Mouse (Mus musculus) lung, embryonic 14.5 days (tissue): ENCODE results near the gene Rac2. TPM values are rescaled to one million over a fixed set of nuclear protein-coding genes. Genes with fewer than 3 reads are reported as not detected.

Source experiments
- ATAC-seq: fragments of 200-750 bp; cut with Nextera tagmentation; 2 replicates; pipeline ENCODE4 v1.8.0; 2017; ENCODE audit warnings: mild to moderate bottlenecking, moderate TSS enrichment, moderate library complexity; ENCODE audit not compliant: insufficient read depth
- DNase-seq: peaks from one replicate; pipeline ENCODE4 v3.0.0-alpha.2; 2015
- H3K27ac ChIP-seq: fragments of 300-500 bp; sonication (generic); 2 replicates; pipeline ENCODE4 v1.5.1; 2014; ENCODE audit warnings: low read depth, mild to moderate bottlenecking, moderate library complexity
- H3K27me3 ChIP-seq: fragments of 300-500 bp; sonication (generic); 2 replicates; pipeline ENCODE4 v1.6.1; 2014; ENCODE audit warnings: low read length, control low read depth; ENCODE audit not compliant: insufficient read depth
- H3K36me3 ChIP-seq: fragments of 300-500 bp; sonication (generic); 2 replicates; pipeline ENCODE4 v1.6.1; 2014; ENCODE audit warnings: control low read depth; ENCODE audit not compliant: insufficient read depth
- H3K4me1 ChIP-seq: fragments of 300-500 bp; sonication (generic); 2 replicates; pipeline ENCODE4 v1.6.1; 2014; ENCODE audit warnings: antibody characterized with exemption, control low read depth; ENCODE audit not compliant: insufficient read depth
- H3K4me2 ChIP-seq: fragments of 300-500 bp; sonication (generic); 2 replicates; pipeline ENCODE4 v1.6.1; 2014; ENCODE audit warnings: mild to moderate bottlenecking
- H3K4me3 ChIP-seq: fragments of 300-500 bp; sonication (generic); 2 replicates; pipeline ENCODE4 v1.5.1; 2014; ENCODE audit warnings: low read depth, low read length
- H3K9ac ChIP-seq: fragments of 300-500 bp; sonication (generic); 2 replicates; pipeline ENCODE4 v1.6.1; 2014
- H3K9me3 ChIP-seq: fragments of 300-500 bp; sonication (generic); 2 replicates; pipeline ENCODE4 v1.6.1; 2016; ENCODE audit warnings: low read depth, low read length, control low read depth
- CTCF ChIP-seq: IDR thresholded peaks from 2 replicates; pipeline ENCODE4 v1.5.1; 2016; ENCODE audit warnings: antibody characterized with exemption, low read depth
- WGBS: fragments of 180-500 bp; shearing (Covaris S2); extraction: QIAGEN DNeasy Blood & Tissue Kit; methylation state at CpG from one replicate; pipeline ENCODE4 v1.1.7; 2014; 5-methylcytosine and 5-hydroxymethylcytosine counted together
- polyA plus RNA-seq: library from polyadenylated mRNA; unstranded; fragments of >200 nt; fragmentation: Nextera tagmentation; extraction: Ambion mirVana; gene quantifications from 2 replicates; pipeline ENCODE4 v1.2.1, GENCODE M21; 2014

Gene Rac2
- 12.2 and 16.2 TPM in 2 replicates for polyA plus RNA-seq

GRCm38 (mm10) chr15:78572658-78573397 lies at the start of gene Rac2:
Rac2 (minus strand) TSS chr15:78572783.
- no peak for ATAC-seq
- Histone ChIP-seq H3K9ac (no peak within 1 kb of the TSS; the same call in 1 of the 2 replicates), H3K4me2 (no peak within 1 kb of the TSS), H3K9me3 (no peaks in the 10 kb centered on the region), H3K4me3 (peak within 1 kb of the TSS; percentile 6; the same call in 1 of the 2 replicates), H3K27ac (peak within 1 kb of the TSS; percentile 30; the same call in 1 of the 2 replicates), H3K36me3 (no peaks in the 10 kb centered on the region), H3K27me3 (no peaks in the 10 kb centered on the region), H3K4me1 (no peaks in the 10 kb centered on the region)
- no peak for TF ChIP-seq CTCF
- 61% methylated on average over 8 of the region's 8 CpGs for WGBS
- DNase-seq: peak; percentile 7

GRCm38 (mm10) chr15:78616973-78617372 lies 44.4 kb upstream of the Rac2 start:
- Histone ChIP-seq H3K4me2 (no peak overlapping the region), H3K27ac (no peak overlapping the region), H3K9ac (no peak overlapping the region), H3K36me3 (no peaks in the 10 kb centered on the region), H3K4me1 (no peaks in the 10 kb centered on the region), H3K27me3 (no peaks in the 10 kb centered on the region), H3K4me3 (no peak overlapping the region), H3K9me3 (no peaks in the 10 kb centered on the region)
- WGBS: 54% methylated on average over 2 of the region's 2 CpGs
- no peak for TF ChIP-seq CTCF
- DNase-seq: no peak
- ATAC-seq: no peak

GRCm38 (mm10) chr15:78614536-78614935 lies 42.0 kb upstream of the Rac2 start:
- H3K27me3 ChIP-seq: no peaks in the 10 kb centered on the region
- no peaks in the 10 kb centered on the region for H3K4me1 ChIP-seq
- H3K9me3 ChIP-seq: no peaks in the 10 kb centered on the region
- H3K27ac ChIP-seq: no peak overlapping the region
- H3K36me3 ChIP-seq: no peaks in the 10 kb centered on the region
- H3K4me3 ChIP-seq: no peak overlapping the region
- 83% methylated on average over 7 of the region's 7 CpGs for WGBS
- no peak for TF ChIP-seq CTCF
- no peak overlapping the region for H3K9ac ChIP-seq
- no peak for DNase-seq
- no peak for ATAC-seq
- H3K4me2 ChIP-seq: no peak overlapping the region

GRCm38 (mm10) chr15:78610705-78611462 lies 38.3 kb upstream of the Rac2 start:
- no peak overlapping the region for H3K4me2 ChIP-seq
- H3K4me3 ChIP-seq: no peak overlapping the region
- H3K27me3 ChIP-seq: no peaks in the 10 kb centered on the region
- no peak overlapping the region for H3K9ac ChIP-seq
- peak; percentile 20 for DNase-seq
- 40% methylated on average over 12 of the region's 12 CpGs for WGBS
- no peak for ATAC-seq
- H3K9me3 ChIP-seq: no peaks in the 10 kb centered on the region
- H3K27ac ChIP-seq: no peak overlapping the region
- H3K4me1 ChIP-seq: no peaks in the 10 kb centered on the region
- no peaks in the 10 kb centered on the region for H3K36me3 ChIP-seq
- no peak for TF ChIP-seq CTCF

DNA sequence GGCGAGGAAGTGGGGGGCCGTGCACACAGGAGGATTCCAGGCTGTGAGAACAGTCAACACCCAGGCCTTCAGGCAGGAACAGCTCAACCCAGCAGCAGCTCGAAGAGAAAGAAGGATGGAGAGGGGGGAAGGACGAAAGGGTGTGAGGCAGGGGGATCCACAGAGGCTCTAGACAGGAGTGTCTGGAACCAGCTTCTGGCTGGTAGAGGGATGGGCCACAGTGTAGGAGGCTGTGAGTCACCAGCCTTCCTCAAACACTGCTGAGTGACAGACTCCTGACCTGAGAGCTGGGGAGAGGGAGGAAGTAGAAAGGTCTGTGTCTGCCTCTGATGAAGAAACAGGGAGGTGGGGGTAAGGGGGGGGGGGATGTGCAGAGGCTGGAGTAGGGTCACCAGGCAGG lies 34.9 kb upstream of the Rac2 start:
- H3K9me3 ChIP-seq: no peaks in the 10 kb centered on the region
- ATAC-seq (no peak; the same call in 1 of the 2 replicates), DNase-seq (peak; percentile 9)
- H3K27me3 ChIP-seq: no peaks in the 10 kb centered on the region
- H3K4me2 ChIP-seq: no peak overlapping the region
- no peaks in the 10 kb centered on the region for H3K4me1 ChIP-seq
- no peak for TF ChIP-seq CTCF
- H3K27ac ChIP-seq: no peak overlapping the region
- H3K4me3 ChIP-seq: no peak overlapping the region
- no peak overlapping the region for H3K9ac ChIP-seq
- 54% methylated on average over 4 of the region's 4 CpGs for WGBS
- no peaks in the 10 kb centered on the region for H3K36me3 ChIP-seq

DNA sequence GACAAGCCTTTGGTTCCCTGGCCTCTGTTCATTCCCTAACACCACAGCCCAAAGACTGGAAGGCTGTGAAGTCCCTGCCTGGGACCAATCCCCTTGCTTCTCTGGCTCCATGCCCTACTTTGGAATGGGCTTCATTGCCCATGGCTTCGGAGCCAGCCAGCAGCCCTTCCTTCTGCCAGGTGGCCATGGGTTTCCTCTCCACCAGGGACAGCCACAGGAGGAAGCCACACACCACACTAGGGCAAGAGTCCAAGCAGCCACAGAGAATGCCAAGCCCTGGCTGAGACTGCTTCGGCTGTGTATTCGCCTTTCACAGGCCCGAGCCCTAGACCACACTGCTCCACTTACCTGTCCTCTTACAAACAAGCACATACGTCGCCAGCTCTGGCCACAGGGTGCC lies 33.5 kb upstream of the Rac2 start:
- Histone ChIP-seq H3K9ac (no peak overlapping the region), H3K9me3 (no peaks in the 10 kb centered on the region), H3K27me3 (no peaks in the 10 kb centered on the region), H3K36me3 (no peaks in the 10 kb centered on the region), H3K4me1 (no peaks in the 10 kb centered on the region), H3K27ac (no peak overlapping the region), H3K4me2 (no peak overlapping the region), H3K4me3 (no peak overlapping the region)
- ATAC-seq (no peak), DNase-seq (no peak)
- 75% methylated on average over 6 of the region's 6 CpGs for WGBS
- TF ChIP-seq CTCF: no peak

- no peak overlapping the region for H3K4me2 ChIP-seq
- no peak overlapping the region for H3K4me3 ChIP-seq
- no peak overlapping the region for H3K9ac ChIP-seq
- DNase-seq (no peak), ATAC-seq (no peak)
- 38% methylated on average over 3 of the region's 3 CpGs for WGBS
- H3K9me3 ChIP-seq: no peaks in the 10 kb centered on the region
- TF ChIP-seq CTCF: no peak
- no peaks in the 10 kb centered on the region for H3K27me3 ChIP-seq
- H3K36me3 ChIP-seq: no peaks in the 10 kb centered on the region
- no peaks in the 10 kb centered on the region for H3K4me1 ChIP-seq
- H3K27ac ChIP-seq: no peak overlapping the region
Measured at GRCm38 (mm10) chr15:78605371-78605791, 32.8 kb upstream of the Rac2 start.
